Mouse (Mus musculus): Measurements from ENCODE around the gene BC034090. TPM values are rescaled to one million over a fixed set of nuclear protein-coding genes. Genes with fewer than 3 reads are reported as not detected.

Gene BC034090
- polyA plus RNA-seq, 1 experiment from 2014 or later = 0.30 TPM

- Histone ChIP-seq H3K4me1 (replicated peaks) (no peaks in the 10 kb centered on the region), H3K4me2 (no peak overlapping the region), H3K36me3 (replicated peaks) (no peaks in the 10 kb centered on the region), H3K4me3 (replicated peaks) (no peak overlapping the region), H3K27ac (replicated peaks) (no peak overlapping the region), H3K9ac (no peak overlapping the region), H3K9me3 (replicated peaks) (no peaks in the 10 kb centered on the region), H3K27me3 (no peaks in the 10 kb centered on the region; the same call in 1 of the 2 replicates)
- WGBS (ENCODE audit: insufficient replicate concordance) = 61% methylated on average over 7 of the region's 7 CpGs
- no peak for ATAC-seq (ENCODE audit: insufficient read depth)
These were observed 30.3 kb downstream of the BC034090 start for GRCm38 (mm10) chr1:155213912-155214311.

GRCm38 (mm10) chr1:155212936-155213774 lies 31.1 kb downstream of the BC034090 start:
- H3K4me3 ChIP-seq (replicated peaks) = no peak overlapping the region
- H3K27me3 ChIP-seq = no peaks in the 10 kb centered on the region; the same call in 1 of the 2 replicates
- no peaks in the 10 kb centered on the region for H3K36me3 ChIP-seq (replicated peaks)
- no peak overlapping the region for H3K9ac ChIP-seq
- no peak overlapping the region for H3K4me2 ChIP-seq
- ATAC-seq (ENCODE audit: insufficient read depth) = no peak
- WGBS (ENCODE audit: insufficient replicate concordance) = 43% methylated on average over 18 of the region's 18 CpGs
- no peaks in the 10 kb centered on the region for H3K9me3 ChIP-seq (replicated peaks)
- H3K27ac ChIP-seq (replicated peaks) = no peak overlapping the region
- H3K4me1 ChIP-seq (replicated peaks) = no peaks in the 10 kb centered on the region

- ATAC-seq (ENCODE audit: insufficient read depth) = no peak
- no peaks in the 10 kb centered on the region for H3K36me3 ChIP-seq (replicated peaks)
These were observed 31.8 kb downstream of the BC034090 start for GRCm38 (mm10) chr1:155212493-155212892.

GRCm38 (mm10) chr1:155212081-155212480 lies 32.2 kb downstream of the BC034090 start:
- no peaks in the 10 kb centered on the region for H3K9me3 ChIP-seq (replicated peaks)
- H3K36me3 ChIP-seq (replicated peaks) = no peaks in the 10 kb centered on the region
- no peak overlapping the region for H3K4me3 ChIP-seq (replicated peaks)
- no peak for ATAC-seq (ENCODE audit: insufficient read depth)
- 41% methylated on average over 4 of the region's 4 CpGs for WGBS (ENCODE audit: insufficient replicate concordance)
- no peak overlapping the region for H3K27ac ChIP-seq (replicated peaks)
- no peaks in the 10 kb centered on the region for H3K4me1 ChIP-seq (replicated peaks)
- H3K9ac ChIP-seq = no peak overlapping the region
- H3K4me2 ChIP-seq = no peak overlapping the region
- H3K27me3 ChIP-seq = no peaks in the 10 kb centered on the region

More at GRCm38 (mm10) chr1:155212493-155212892, 31.8 kb downstream of the BC034090 start:
- no peak overlapping the region for H3K9ac ChIP-seq
- H3K4me2 ChIP-seq = no peak overlapping the region
- 61% methylated on average over 6 of the region's 6 CpGs for WGBS (ENCODE audit: insufficient replicate concordance)
- H3K4me1 ChIP-seq (replicated peaks) = no peaks in the 10 kb centered on the region
- no peaks in the 10 kb centered on the region for H3K27me3 ChIP-seq
- no peaks in the 10 kb centered on the region for H3K9me3 ChIP-seq (replicated peaks)
- H3K27ac ChIP-seq (replicated peaks) = no peak overlapping the region
- no peak overlapping the region for H3K4me3 ChIP-seq (replicated peaks)

- H3K9me3 ChIP-seq (replicated peaks) = no peaks in the 10 kb centered on the region
- H3K4me2 ChIP-seq = no peak overlapping the region
- H3K36me3 ChIP-seq (replicated peaks) = no peaks in the 10 kb centered on the region
- WGBS (ENCODE audit: insufficient replicate concordance) = 40% methylated on average over 7 of the region's 7 CpGs
- no peaks in the 10 kb centered on the region for H3K4me1 ChIP-seq (replicated peaks)
- ATAC-seq (ENCODE audit: insufficient read depth) = no peak
- H3K27me3 ChIP-seq = no peaks in the 10 kb centered on the region
- no peak overlapping the region for H3K9ac ChIP-seq
- no peak overlapping the region for H3K4me3 ChIP-seq (replicated peaks)
- H3K27ac ChIP-seq (replicated peaks) = no peak overlapping the region
These were observed 33.2 kb downstream of the BC034090 start for GRCm38 (mm10) chr1:155211017-155211416.

GRCm38 (mm10) chr1:155210011-155210763 lies 34.1 kb downstream of the BC034090 start:
- no peak overlapping the region for H3K4me3 ChIP-seq (replicated peaks)
- H3K9me3 ChIP-seq (replicated peaks) = no peaks in the 10 kb centered on the region
- no peak for ATAC-seq (ENCODE audit: insufficient read depth)

GRCm38 (mm10) chr1:155207859-155208258 lies 36.4 kb downstream of the BC034090 start:
- Histone ChIP-seq H3K4me3 (replicated peaks) (no peak overlapping the region), H3K27ac (replicated peaks) (no peak overlapping the region), H3K9ac (no peak overlapping the region), H3K27me3 (no peaks in the 10 kb centered on the region), H3K36me3 (replicated peaks) (no peaks in the 10 kb centered on the region), H3K9me3 (replicated peaks) (no peaks in the 10 kb centered on the region), H3K4me2 (no peak overlapping the region), H3K4me1 (replicated peaks) (no peaks in the 10 kb centered on the region; the same call in 1 of the 2 replicates)
- WGBS (ENCODE audit: insufficient replicate concordance) = 62% methylated on average over 3 of the region's 3 CpGs
- ATAC-seq (ENCODE audit: insufficient read depth) = no peak

More at GRCm38 (mm10) chr1:155210011-155210763, 34.1 kb downstream of the BC034090 start:
- Histone ChIP-seq H3K4me1 (replicated peaks) (no peaks in the 10 kb centered on the region), H3K27ac (replicated peaks) (no peak overlapping the region), H3K27me3 (no peaks in the 10 kb centered on the region), H3K4me2 (no peak overlapping the region), H3K9ac (no peak overlapping the region), H3K36me3 (replicated peaks) (no peaks in the 10 kb centered on the region)
- WGBS (ENCODE audit: insufficient replicate concordance) = 55% methylated on average over 11 of the region's 11 CpGs

- Histone ChIP-seq H3K4me1 (replicated peaks) (peaks cover 16% of the 10 kb centered on the region), H3K36me3 (replicated peaks) (0 out of 2 replicates have a peak, but pooled peaks cover 3% of the 10 kb centered on the region), H3K4me3 (replicated peaks) (no peak overlapping the region), H3K4me2 (no peak overlapping the region), H3K27me3 (no peaks in the 10 kb centered on the region), H3K9ac (no peak overlapping the region), H3K27ac (replicated peaks) (no peak overlapping the region), H3K9me3 (replicated peaks) (no peaks in the 10 kb centered on the region)
- no peak for ATAC-seq (ENCODE audit: insufficient read depth)
- WGBS (ENCODE audit: insufficient replicate concordance) = 61% methylated on average over 19 of the region's 19 CpGs
These were observed 38.2 kb downstream of the BC034090 start for GRCm38 (mm10) chr1:155205822-155206660.

GRCm38 (mm10) chr1:155205311-155205710 lies 38.9 kb downstream of the BC034090 start:
- H3K9ac ChIP-seq = no peak overlapping the region
- H3K4me3 ChIP-seq (replicated peaks) = no peak overlapping the region
- no peaks in the 10 kb centered on the region for H3K27me3 ChIP-seq
- no peak overlapping the region for H3K27ac ChIP-seq (replicated peaks)
- H3K36me3 ChIP-seq (replicated peaks) = 0 out of 2 replicates have a peak, but pooled peaks cover 3% of the 10 kb centered on the region
- WGBS (ENCODE audit: insufficient replicate concordance) = 42% methylated on average over 7 of the region's 7 CpGs
- H3K4me1 ChIP-seq (replicated peaks) = peaks cover 20% of the 10 kb centered on the region
- no peaks in the 10 kb centered on the region for H3K9me3 ChIP-seq (replicated peaks)
- no peak overlapping the region for H3K4me2 ChIP-seq
- ATAC-seq (ENCODE audit: insufficient read depth) = no peak

GRCm38 (mm10) chr1:155204560-155205162 lies 39.6 kb downstream of the BC034090 start:
- Histone ChIP-seq H3K9ac (no peak overlapping the region), H3K27me3 (no peaks in the 10 kb centered on the region), H3K27ac (replicated peaks) (no peak overlapping the region), H3K4me2 (no peak overlapping the region), H3K4me3 (replicated peaks) (no peak overlapping the region), H3K36me3 (replicated peaks) (0 out of 2 replicates have a peak, but pooled peaks cover 3% of the 10 kb centered on the region), H3K9me3 (replicated peaks) (no peaks in the 10 kb centered on the region), H3K4me1 (replicated peaks) (peaks cover 20% of the 10 kb centered on the region)
- 76% methylated on average over 8 of the region's 8 CpGs for WGBS (ENCODE audit: insufficient replicate concordance)
- no peak for ATAC-seq (ENCODE audit: insufficient read depth)

Measured in liver, embryonic 15.5 days (tissue).